Mouse (Mus musculus) adrenal gland, adult 18-20 months (tissue): ENCODE results near the gene Ddr1. TPM values are rescaled to one million over a fixed set of nuclear protein-coding genes. Genes with fewer than 3 reads are reported as not detected.
A peak's percentile ranks its signal among the peaks of the same experiment; 100 is the strongest.

Source experiments
- DNase-seq, 2 experiments: peaks; one replicate each; pipeline ENCODE4 v3.0.0; 2021 to 2022; ENCODE audit warnings: low spot score in 2 of 2
- total RNA-seq, 2 experiments: library from RNA; stranded (reverse); gene quantifications; 1 replicate in 1 of 2; 2 replicates in 1 of 2; pipeline ENCODE4 v1.2.3; 2021

Gene Ddr1
- total RNA-seq, 2 experiments from 2014 or later = 33.5 to 44.1 TPM

DNA sequence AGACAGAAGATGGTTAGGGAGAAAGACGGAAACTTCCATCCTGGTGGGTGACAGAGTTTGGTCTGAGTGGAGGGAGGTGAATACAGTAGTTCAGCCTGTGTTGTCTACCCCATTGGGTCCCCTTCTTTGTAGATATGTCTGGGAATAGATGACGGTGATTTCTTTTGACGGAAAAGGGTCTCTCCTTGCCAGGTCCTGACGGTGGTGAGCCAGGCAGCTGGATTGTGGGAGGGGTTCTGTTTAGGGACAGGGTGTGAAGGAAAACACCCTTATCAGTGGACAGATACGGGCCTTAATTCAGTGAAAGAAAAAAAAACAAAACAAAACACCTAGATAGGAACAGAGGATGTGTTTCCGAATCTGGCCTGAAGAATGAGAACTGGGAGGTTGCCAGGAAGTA is 65.1 kb downstream of the Ddr1 start:
- no peak for DNase-seq

DNA sequence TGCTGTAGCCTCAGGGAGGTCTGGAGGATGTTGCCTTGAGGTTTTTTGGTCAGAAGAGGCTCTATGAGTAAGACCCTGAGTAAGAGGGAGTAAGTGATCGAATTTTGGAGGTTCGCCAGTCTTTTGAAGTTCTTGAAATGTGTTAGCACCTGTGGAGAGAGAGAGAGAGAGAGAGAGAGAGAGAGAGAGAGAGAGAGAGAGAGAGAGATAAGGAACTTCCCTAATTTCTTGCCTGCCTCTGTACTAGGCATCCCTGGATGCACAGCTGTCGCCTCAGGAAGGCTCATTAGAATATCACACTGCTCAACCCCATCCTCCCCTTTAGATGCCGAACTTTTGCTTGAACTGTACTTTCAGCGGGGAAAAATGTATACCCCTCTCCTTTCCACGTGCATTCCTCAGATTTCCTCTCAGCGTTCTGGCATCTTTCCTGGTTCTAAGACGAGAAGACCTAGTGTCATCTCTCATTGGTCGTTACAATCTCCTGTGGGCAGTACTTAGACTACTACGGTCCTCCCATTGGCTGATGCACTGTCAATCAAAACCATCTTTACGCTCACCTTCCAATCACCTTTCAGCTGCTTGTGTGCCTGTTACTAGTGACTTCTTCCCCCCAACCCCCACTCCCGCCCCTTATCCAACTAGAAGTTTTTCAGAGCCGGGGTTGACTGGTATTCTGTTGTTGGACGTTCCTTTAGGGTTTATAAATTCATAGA is 65.8 kb downstream of the Ddr1 start:
- peak in 1 of 2 experiments; percentile 24 for DNase-seq

DNA sequence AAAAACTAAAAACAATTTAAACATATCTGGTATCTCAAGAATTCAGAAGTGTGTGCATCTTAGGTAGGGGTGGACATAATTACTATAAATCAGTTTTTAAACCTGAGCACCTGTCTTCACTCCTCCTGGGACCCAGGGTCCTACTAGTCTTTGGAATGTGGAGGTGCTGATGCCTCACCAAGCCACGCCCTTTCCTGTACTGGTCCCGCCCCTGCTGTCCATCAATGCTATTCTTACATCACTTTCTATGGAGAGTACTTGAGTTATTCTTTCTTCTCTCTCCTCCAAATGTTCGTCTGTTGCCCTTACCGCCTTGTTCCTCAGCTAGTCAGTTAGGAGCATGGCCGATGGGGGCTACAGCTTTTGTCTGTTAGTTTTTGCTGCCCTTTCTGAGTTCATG is 68.1 kb downstream of the Ddr1 start:
- no peak for DNase-seq

DNA sequence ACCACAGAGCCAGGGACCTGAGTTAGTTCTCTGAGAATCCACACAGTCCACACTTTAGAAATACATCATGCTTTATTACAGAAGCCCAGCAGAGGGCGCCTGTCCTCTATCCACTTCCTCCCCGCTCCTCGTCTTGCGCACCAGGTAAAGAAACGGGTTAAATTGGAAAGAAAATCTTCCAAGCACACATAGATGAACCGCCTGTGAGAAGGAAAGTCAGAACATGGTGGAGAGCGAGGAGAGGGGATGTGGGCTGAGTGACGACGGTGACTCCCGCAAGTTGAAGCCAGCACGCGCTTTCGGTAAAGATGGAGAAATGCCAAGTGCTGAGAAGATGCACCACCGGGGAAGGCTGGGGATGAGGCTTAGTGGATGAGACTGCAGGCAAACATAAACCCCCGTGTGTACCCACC is 68.7 kb downstream of the Ddr1 start:
- DNase-seq = peak; percentile 57 to 59

DNA sequence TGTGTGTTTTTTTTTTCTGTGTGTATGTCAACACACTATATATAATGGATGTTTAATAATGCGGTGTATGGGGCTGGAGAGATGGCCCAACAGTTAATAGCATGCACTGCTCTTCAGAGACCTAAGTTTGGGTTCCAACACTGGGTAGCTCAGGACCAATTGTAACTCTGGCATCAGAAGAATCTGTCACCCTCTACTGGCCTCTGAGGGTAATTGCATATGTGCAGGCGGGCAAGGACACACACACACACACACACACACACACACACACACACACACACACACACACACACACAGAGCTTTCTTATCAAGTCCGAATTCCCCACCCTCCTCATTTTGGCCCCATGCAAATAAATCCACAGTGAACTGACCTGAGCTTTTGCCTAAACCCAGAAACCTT is 69.2 kb downstream of the Ddr1 start:
- DNase-seq = no peak

DNA sequence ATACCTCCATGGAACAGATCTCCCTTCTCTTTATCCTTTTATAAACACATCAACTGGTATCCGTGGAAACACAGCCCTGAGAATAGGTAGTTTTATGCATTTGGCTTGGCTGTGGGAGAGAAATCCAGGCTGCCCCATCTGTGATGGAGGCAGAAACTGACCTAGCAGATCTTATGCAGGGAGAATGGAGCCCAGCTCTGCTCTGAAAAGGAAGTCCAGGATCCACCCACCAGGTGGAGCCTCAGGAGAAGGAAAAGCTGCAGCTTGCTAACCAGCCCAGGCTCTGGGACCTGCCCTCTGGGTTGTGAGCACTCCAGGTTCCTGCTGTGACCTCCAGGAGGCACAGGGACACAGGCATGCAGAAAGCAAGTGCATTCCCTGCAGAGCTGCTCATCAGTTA is 70.4 kb downstream of the Ddr1 start:
- DNase-seq = no peak

Other genes with a start within 250 kb of the Ddr1 start
- gene H2-Q10, start 234.5 kb downstream of the Ddr1 start, total RNA-seq = 10 to 100 TPM; 11.3 to 19.5 TPM
- under 1 TPM in 1 of 2 experiments, not detected in 1; 0.23 TPM for gene Pou5f1, start 198.6 kb downstream of the Ddr1 start, total RNA-seq
- gene Tcf19, start 187.8 kb downstream of the Ddr1 start, total RNA-seq = 1 to 10 TPM; 3.0 to 3.7 TPM
- gene Cchcr1, start 187.5 kb downstream of the Ddr1 start, total RNA-seq = 1 to 10 TPM; 6.3 to 6.7 TPM
- gene Psors1c2, start 171.4 kb downstream of the Ddr1 start, total RNA-seq = not detected
- 1 to 10 TPM in 1 of 2 experiments, under 1 TPM in 1; 0.10 to 7.1 TPM for gene Cdsn, start 152.5 kb downstream of the Ddr1 start, total RNA-seq
- gene 2300002M23Rik, start 137.2 kb downstream of the Ddr1 start, total RNA-seq = not detected
- not detected for gene Sfta2, start 103.1 kb downstream of the Ddr1 start, total RNA-seq
- gene Gm9573, start 78.0 kb downstream of the Ddr1 start, total RNA-seq = not detected
- not detected for gene Mucl3, start 60.9 kb downstream of the Ddr1 start, total RNA-seq
- 10 to 100 TPM; 37.2 to 38.7 TPM for gene Vars2, start 37.0 kb downstream of the Ddr1 start, total RNA-seq
- gene Gtf2h4, start 30.9 kb downstream of the Ddr1 start, total RNA-seq = 10 to 100 TPM; 20.2 to 20.8 TPM
- gene Ier3, start 117.1 kb upstream of the Ddr1 start, total RNA-seq = 10 to 100 TPM in 1 of 2 experiments, 1 to 10 TPM in 1; 7.9 to 19.0 TPM
- 10 to 100 TPM; 62.9 to 71.2 TPM for gene Flot1, start 118.6 kb upstream of the Ddr1 start, total RNA-seq
- 100 to 1,000 TPM; 134 to 185 TPM for gene Tubb5, start 133.7 kb upstream of the Ddr1 start, total RNA-seq
- 10 to 100 TPM; 11.5 to 16.7 TPM for gene Mdc1, start 136.9 kb upstream of the Ddr1 start, total RNA-seq
- 1 to 10 TPM; 2.3 TPM for gene Nrm, start 156.7 kb upstream of the Ddr1 start, total RNA-seq
- 10 to 100 TPM; 35.3 to 41.0 TPM for gene Ppp1r18, start 161.0 kb upstream of the Ddr1 start, total RNA-seq
- 10 to 100 TPM; 43.3 to 48.3 TPM for gene Dhx16, start 175.2 kb upstream of the Ddr1 start, total RNA-seq
- gene 2310061I04Rik, start 192.8 kb upstream of the Ddr1 start, total RNA-seq = 10 to 100 TPM; 49.5 to 53.8 TPM
- gene Atat1, start 205.5 kb upstream of the Ddr1 start, total RNA-seq = 10 to 100 TPM; 43.9 to 44.5 TPM
- 100 to 1,000 TPM in 1 of 2 experiments, 10 to 100 TPM in 1; 93.5 to 102 TPM for gene Mrps18b, start 211.8 kb upstream of the Ddr1 start, total RNA-seq
- gene Ppp1r10, start 211.8 kb upstream of the Ddr1 start, total RNA-seq = 10 to 100 TPM; 63.7 to 98.8 TPM